Mouse (Mus musculus) cerebellum, adult 11 months (tissue): ENCODE results near the gene Otop2.

Source experiments
- DNase-seq: peaks from one replicate; pipeline ENCODE4 v3.0.0; 2022

Otop2 gene

DNA sequence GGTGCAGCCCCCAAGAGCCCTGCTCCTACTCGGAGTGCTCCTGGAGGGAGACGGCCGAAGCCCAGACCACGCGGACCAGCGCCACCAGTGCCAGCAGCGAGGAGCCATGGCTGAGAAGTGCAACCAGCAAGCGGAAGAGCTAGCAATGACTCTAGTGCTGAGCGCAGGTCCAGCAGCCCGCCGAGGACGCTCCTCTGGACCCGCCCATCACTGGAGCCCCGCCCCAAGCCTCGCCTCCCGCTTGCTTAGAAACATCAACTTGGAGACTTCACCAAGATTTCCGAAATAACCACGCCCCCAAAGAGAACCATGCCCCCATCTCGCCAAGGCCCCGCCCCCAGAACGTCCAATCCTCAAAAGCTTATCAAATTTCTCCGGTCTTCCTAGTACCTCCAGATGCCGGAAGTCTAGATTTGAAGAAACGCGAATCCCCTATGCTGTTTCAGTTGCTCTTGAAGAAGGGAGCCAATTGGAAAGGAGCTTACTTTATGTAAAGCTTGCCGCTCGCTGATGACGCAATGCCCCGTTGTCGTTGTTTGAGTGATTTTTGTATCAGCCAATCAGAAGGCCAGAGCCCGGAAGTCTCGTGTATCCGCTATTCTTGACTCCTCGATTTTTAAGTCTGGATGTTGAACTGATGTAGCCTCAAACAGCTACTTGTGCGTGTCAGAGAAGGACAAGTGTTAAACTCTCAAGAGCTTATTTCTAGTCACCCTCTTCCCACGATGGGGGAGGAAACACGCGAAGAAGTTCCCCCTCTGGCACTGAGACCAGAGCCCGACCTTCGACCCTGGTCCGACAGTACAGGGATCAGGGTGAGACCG, 30.0 kb upstream of the Otop2 start, which contains the start of gene Fdxr:
Gene Fdxr, minus strand, starts transcription at position 271 of the 824 bp plus-strand sequence.
- peak; percentile 96 for DNase-seq

DNA sequence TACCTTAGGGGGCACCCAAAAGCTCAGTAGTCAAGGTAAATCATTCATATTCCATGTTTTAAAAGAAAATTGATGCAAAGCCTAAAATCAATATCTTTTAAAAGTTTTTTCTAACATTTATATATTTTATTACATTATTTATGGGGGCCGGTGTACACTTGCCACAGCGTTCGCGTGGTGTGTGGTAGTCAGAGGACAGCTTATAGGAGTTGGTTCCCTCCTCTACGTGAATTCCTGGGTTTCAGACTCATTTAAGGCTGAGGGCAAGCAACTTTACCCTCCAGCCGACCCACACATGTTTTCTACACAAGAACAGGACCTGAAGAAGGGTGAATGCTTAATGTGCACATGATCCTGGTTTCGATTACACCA, 29.4 kb upstream of the Otop2 start:
- DNase-seq = no peak

DNA sequence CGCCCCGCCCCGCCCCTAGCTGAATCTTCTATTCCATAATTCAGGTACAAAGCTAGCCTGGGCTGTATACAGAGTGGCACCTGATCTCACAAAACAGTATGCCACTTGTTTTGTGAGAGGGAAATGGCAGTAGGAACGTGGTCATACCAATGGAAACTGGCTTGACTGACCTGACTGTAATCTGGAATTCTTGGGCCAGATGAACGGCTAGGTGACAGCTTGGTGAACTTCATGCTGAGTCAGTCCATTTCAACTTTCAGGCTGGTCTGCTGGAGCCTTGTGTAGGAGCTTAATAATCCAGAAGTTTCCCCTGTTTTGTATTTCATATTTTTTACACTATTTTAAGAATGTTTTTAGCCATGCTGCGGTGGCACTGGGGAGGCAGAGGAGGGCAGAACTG, 28.8 kb upstream of the Otop2 start:
- DNase-seq = no peak

DNA sequence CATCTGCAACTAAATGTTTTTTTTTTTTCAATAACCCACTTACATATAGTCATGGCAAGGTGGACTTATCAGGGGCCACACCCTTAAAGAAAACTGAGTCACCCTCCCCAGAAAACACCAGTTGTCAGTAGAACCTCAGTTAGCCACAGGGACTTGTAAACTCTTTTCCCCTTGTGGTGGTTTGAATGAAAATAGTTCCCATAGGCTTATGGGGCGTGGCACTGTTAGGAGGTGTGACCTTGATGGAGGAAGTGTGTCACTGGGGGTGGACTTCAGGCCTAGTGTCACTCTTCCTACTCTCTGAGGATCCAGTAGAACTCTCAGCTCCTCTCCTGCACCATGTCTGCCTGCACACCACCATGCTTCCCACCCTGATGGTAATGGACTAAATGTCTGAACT, 27.2 kb upstream of the Otop2 start:
- no peak for DNase-seq

GRCm38 (mm10) chr11:115282295-115282694, 24.7 kb upstream of the Otop2 start:
- DNase-seq = no peak

DNA sequence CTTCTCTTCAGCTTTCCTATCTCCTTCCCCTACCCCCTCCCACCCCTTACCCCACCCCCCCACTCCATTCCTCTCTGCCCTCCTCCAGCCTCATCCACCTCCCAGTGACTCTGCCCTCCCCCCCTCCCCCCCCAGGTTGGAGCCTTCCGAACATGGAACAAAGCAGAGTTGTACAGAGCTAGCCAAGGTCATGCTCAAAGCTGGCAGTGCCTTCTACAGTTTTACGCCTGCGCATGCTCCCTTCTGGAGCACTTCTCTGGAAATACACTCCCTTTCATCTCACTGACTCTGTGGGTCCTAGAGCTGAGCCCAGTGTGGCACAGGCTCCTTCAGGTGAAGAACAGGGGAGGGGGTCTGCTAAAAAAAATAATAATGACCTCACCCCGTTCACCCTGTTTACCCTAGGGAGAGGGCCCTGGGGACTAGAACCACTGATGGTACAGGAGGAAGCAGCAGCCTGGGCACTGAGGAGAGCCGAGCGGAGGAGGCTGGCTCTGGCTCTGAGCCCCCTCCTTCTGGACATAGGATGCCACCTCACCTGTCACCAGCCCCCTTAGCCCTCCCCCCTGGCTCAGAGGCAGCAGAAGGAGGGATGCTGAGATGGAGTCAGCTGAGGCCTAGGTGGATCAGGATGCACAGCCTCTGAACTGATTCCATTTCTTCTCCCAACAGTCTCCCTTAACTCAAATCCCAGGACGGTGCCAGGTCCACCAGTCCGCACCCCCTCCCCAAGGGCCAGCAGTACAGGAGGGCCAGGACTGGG, 24.1 kb upstream of the Otop2 start:
- no peak for DNase-seq

- DNase-seq = no peak
Measured at GRCm38 (mm10) chr11:115283486-115283765, 23.5 kb upstream of the Otop2 start.

- no peak for DNase-seq
Measured at GRCm38 (mm10) chr11:115283891-115284620, 22.9 kb upstream of the Otop2 start.

DNA sequence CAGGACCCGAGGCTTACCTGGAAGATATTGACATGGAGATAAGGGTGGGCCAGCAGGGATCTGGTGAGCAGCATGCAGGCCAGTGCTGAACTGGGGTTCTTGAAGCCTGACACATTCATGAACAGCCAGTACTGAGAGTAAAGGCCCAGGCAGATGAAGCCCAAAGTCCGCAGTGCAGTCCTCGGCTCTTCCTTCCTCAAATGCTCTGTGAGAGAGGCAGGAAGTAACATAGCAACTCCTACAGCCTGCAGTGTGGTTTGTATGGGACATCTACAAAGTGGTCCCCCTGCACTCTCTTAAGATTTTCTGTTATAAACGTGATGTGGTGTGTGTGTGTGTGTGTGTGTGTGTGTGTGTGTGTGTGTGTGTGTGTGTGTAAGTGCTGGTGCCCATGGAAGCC, 21.7 kb upstream of the Otop2 start:
- no peak for DNase-seq

- peak; percentile 5 for DNase-seq
Measured at GRCm38 (mm10) chr11:115286201-115286993, 20.6 kb upstream of the Otop2 start.

GRCm38 (mm10) chr11:115287386-115287785, 19.6 kb upstream of the Otop2 start:
- DNase-seq = no peak

DNA sequence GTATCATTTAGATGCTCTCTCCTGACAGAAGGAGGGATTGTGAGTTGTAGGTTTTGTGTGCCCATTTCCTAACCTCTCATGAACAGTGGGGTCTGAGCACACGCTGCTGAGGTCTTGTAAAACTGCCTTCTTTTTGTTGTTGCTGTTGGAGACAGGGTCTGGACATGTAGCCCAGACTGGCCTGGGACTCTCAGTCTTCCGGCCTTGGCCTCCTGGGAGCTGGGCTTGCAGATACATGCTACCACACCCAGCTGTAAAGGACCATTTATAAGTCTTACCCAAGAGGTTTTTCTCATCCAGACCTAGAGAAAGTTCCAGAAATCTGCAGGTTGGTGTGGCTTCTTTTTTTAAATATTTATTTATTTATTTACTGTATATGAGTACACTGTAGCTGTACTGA, 18.7 kb upstream of the Otop2 start:
- DNase-seq = no peak

GRCm38 (mm10) chr11:115289885-115290284, 17.1 kb upstream of the Otop2 start:
- DNase-seq = no peak

- DNase-seq = no peak
Measured at GRCm38 (mm10) chr11:115290314-115290713, 16.6 kb upstream of the Otop2 start.

DNA sequence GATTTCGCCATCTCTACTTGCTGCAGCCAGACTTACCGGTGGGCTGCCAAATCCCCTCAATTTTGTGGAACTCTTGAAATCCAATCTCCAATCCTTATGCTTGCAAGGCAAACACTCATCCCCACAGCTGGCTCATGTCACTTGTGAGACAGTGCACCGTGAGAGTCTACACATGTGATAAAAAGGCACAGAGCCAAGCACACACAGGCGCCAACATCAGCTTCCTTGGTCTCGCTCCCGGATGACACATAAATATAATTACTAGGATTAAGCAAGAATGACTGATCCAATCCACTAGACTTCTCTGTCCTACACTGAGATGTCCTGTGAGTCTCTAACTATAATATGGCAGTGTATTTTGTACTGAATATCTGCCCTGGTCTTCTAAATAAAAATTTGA, 16.0 kb upstream of the Otop2 start:
- DNase-seq = no peak

DNA sequence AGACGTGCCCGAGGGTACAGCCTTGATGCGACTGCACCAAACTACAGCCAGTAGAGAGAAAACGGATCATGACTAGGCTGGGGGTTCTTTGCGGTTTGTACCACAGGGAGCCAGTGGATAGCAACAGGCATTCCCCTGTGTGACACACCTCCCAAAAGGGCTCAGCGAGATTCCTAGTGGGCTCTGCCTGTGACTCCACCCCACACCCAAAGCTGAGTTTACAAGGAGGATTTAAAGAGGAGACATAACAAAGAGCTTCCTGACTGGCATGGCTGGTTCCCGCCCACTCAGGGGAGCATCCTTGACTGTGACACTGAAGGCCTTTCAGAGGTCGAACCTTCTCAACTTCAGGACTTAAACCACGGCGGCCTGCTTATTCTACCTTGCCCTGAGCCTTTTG, 15.5 kb upstream of the Otop2 start:
- DNase-seq = no peak

DNA sequence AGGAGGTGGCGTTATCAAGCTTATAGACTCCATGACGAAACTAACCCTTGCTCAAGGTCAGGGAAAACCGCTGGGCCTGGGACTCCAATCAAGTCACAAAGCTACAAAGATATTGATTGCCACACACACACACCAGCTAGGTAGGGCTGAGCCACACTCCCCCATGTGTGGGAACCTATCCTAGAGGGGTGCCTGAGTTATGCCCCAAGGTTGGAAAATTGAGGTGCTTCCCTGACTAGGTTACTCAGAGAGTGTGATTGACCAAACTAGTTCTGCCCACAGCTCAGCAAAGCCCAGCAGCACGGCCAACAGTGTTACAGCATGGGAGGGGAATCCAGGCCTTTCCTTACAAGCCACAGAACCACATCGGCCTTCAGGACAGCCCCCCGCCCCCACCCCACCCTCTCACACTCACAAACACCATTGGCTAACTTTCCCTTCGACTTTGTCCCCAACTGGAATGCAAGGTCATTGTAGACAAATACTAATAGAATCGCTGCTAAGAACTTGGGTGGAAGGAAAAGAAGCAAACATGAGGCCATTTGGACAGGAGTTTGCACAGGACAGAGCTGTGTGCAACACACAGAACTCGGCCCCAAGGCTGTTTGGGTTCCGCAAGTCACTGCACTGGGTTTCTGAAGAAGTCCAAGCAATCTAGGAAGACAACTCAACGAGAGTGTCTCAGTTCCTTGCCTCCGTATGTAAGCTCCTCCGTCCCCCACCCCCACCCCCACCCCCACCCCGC, 14.2 kb upstream of the Otop2 start:
- no peak for DNase-seq

DNA sequence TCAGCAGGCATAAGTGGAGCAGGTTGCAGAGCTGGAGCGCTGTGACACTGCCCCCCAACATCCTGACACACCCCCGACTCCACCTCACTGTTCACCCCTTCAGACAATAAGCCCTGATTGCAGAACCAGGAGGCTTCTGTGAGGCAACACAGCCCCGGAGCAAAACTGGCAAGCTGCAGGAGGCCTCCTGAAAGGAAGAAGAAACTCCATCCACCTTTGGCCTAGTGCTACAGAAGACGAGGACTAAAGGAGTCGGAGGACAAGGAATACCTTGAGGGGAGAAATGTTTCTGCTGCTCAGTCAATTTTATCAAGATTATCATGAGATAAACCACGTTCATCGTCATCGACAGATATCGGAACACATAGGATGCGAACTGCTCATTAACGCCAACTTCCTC, 11.0 kb upstream of the Otop2 start:
- no peak for DNase-seq

DNA sequence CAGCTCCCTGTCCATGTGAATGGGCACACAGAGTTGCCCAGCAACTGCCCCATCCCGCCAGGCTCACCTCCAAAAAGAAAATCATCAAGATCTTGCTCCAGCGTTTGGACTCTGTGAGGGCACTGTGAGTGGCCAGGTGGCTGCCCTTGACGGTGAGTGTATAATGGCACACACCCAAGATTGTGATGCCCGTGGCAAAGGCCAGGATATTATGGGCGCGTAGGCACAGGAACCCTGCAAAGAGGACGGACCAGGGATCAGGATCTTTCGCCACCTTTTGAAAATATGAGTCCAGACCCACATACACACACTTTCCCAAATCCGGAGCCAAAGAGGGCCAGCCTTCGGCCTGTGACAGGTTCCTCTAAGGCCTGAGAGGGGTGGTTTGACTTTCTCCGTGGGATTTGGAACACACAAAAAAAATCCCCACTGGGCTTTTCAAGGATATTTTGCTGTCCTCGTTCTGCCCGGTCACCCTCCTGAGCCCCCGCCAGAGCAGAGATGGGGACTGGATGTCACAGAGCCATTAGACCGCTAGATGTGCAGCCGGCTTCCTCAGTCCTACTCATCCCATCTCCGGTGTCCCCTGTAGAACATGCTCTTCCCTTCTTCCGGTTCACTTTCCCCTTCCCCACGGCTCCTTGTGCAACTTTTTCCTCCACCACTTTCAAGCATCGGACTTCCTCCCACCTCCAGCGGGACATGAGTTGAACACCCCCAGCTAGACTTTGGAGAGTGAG, 10.3 kb upstream of the Otop2 start:
- peak; percentile 64 for DNase-seq

GRCm38 (mm10) chr11:115297214-115297826, 9.6 kb upstream of the Otop2 start, which contains the start of gene Fads6:
Fads6 (minus strand) TSS chr11:115297663.
- DNase-seq = peak; percentile 88

DNA sequence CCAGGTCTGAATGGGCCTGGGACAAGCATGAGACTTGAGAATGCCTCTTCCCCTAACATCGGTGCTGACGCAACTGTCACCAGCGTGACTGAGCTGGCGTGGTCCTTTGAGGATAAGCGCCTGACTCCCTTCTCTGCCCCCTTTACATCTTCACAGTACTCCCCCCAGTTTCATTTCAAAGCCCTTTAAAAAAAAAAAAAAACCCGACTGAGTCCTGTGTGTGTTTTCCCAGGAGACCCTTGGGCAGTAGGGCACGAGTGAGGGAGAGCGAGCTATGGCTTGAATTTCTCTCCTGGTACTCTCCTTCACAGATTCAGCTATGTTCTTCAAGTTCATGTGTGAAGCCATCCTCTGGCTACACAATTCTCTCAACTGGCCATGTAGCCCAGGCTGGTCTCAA, 8.8 kb upstream of the Otop2 start:
- no peak for DNase-seq
